Mouse (Mus musculus) erythroblast, embryonic 14.5 days (primary cell): Measurements from ENCODE around the gene Pus1.

ENCODE experiments used
- GATA1 ChIP-seq: IDR thresholded peaks from 2 replicates; pipeline ENCODE4 v1.6.1; 2012; ENCODE audit warnings: low read length, inconsistent platforms, mixed read lengths
- TAL1 ChIP-seq: IDR thresholded peaks from 3 replicates; pipeline ENCODE4 v1.6.1; 2012; ENCODE audit warnings: low read length, inconsistent platforms, mixed read lengths

DNA sequence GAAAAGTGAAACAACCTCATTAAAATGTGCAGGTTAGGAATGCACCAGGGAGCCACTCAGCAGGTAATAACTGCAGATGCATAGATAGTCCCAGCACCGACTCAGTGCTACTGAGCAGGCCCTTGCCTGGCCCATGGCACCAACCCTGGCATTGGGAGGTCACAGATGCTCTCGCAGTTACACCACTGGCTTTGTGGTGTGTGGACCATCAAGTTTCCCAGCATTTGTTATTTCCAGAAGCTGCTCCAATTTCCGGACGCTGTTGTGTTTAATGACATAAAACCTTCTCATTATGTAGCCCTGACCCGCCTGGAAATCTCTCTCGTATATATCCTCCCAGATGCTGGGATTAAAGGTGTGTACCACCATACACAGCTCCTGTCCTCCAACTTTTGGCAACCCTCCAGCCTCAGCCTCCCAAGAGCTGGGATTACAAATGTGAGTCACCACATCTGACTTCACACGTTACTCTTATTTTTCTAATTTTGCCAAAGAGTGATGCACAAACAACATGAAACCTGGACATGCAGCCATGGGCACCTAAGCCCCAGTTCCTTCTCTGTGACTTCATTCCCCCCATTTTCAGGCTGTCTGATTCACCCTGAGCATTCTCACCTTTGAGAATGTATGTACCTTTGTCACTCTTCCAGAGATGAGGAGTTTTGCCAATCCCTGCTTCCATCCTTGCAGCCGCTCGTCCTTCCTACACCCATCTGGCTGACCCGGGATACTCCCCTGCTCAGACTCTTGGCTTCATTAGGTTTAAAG lies 486 bp upstream of the Pus1 start:
- no peak for TF ChIP-seq GATA1
- no peak for TF ChIP-seq TAL1
